Mouse (Mus musculus) E14TG2a.4 (cell line): ENCODE data around the gene Cd28.

ENCODE experiments used
- CTCF ChIP-seq: conservative IDR thresholded peaks from 2 replicates; pipeline ENCODE4 v1.5.1; 2014; ENCODE audit warnings: low read length
- NANOG ChIP-seq: IDR thresholded peaks from 2 replicates; pipeline ENCODE4 v1.6.1; 2014; ENCODE audit warnings: borderline replicate concordance, low read length, mixed read lengths

- TF ChIP-seq CTCF (no peak), NANOG (no peak)
Observed at GRCm38 (mm10) chr1:60801210-60801671, 84.6 kb downstream of the Cd28 start.
